Mouse (Mus musculus) left cerebral cortex, postnatal 25 days (tissue): ENCODE data around the gene Ccdc51. TPM values are rescaled to one million over a fixed set of nuclear protein-coding genes. Genes with fewer than 3 reads are reported as not detected.

Experiments
- DNase-seq, 2 experiments: peaks; one replicate each; pipeline ENCODE4 v3.0.0; 2022; ENCODE audit warnings: low spot score in 2 of 2, mixed read lengths in 1 of 2
- intact Hi-C: fragments of 180-260 bp; cut with DNase I; formaldehyde crosslinking; loops from one replicate; pipeline ENCODE4 v1.15.1; 2025
- total RNA-seq, 2 experiments: library from RNA; stranded (reverse); gene quantifications; 2 replicates each; pipeline ENCODE4 v1.2.3; 2021

The Ccdc51 gene
- total RNA-seq, 2 experiments from 2014 or later, result 7.2 to 8.0 TPM

DNA sequence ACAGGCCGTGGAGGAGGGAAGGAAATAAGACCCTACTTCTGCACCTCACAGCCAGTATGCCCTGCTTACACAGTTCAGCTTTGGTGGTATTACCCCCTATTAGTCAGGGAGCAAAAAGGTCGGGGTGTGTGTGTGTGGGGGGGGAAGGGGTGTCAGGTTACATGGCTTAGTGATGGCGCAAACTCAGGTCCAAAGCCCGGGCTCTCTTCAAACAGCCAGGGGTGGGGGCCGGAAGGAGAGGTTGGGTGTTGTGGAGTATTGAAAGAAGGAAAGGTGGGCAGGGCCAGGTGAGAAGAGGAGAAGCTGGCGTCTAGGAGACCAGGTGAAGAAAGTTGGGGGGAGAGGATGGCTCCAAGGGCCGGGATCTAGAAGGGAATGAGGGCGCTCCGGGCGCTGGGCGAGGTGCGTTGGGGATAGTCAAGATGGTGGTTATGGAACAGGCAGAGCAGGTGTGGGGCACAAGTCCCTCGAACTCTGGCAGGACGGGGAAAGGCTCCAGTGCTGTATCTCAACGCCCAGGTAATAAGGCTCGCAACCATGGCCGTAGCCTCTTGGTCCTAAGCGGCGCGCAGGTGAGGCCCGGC lies 12.4 kb downstream of the Ccdc51 start:
- DNase-seq, result no peak
- intact Hi-C loops, result no loop called here

DNA sequence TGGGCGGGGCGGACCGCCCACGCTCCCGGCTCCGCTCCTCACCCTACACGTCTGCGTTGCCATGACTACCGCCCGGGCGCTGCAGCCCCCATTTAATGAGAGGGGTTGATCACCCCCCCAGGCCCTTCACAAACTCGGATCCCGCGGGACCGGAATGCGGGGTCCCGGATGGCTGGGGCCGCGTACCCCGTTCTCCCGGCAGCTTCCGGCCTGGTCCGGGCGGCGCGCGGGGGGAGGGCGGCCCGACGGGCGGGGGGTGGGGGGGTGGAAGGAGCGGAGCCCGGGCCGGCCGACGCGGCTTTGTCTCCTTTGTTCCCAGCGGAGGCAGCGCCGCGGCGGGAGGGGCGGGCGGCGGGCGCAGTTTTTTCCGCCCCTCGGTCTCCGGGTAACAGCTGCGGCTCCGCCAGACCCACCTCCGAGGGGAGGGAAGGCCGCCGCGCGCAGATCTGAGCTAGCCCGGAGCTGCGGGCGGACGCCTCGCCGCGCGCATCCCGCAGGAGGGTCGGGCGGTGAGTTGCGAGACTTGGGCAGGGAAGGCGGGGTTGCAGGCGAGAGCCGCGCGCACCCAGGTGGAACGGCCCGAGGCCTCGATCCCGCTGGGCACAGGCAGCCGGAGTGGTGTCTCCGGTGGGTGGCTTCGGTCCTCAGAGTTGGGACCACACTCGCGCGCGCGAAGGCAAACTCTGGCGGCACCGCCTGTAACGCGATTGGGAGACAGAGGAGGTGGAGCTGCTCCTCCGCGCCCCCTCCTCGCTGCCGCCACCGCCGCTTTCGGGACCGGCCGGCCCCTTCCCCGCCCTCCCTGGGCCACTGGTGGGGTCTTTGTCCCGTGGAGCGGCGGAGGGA lies 13.1 kb downstream of the Ccdc51 start, which contains the start of gene Plxnb1:
TSS of gene Plxnb1 (plus strand) at position 253 of the 846 bp plus-strand sequence.
- intact Hi-C loops, result no loop called here

DNA sequence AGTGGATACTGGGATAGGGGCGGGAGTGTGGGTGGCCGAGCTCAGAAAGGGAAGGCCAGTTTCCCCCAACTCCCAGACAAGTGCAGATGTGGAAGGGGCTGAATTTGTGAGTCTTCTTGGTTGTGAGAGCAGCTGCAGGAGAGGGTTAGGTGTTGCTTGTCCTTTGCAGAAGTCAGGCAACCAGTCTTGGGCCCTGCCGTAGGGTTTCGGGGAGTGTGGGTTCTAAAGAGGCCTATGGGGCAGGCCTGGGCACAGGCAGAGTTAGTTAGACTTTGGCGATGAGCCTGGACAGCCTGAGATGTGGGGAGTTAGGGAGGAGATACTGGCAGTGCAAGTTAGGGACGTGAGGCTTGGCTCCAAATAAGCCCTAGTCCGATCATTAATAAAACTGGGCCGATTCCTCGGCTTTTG lies 14.0 kb downstream of the Ccdc51 start:
- DNase-seq, result peak in 1 of 2 experiments; percentile 40
- intact Hi-C loops, result no loop called here

More for the DNA sequence above, 13.1 kb downstream of the Ccdc51 start, which contains the start of gene Plxnb1:
- DNase-seq, result peak; percentile 62 to 68

DNA sequence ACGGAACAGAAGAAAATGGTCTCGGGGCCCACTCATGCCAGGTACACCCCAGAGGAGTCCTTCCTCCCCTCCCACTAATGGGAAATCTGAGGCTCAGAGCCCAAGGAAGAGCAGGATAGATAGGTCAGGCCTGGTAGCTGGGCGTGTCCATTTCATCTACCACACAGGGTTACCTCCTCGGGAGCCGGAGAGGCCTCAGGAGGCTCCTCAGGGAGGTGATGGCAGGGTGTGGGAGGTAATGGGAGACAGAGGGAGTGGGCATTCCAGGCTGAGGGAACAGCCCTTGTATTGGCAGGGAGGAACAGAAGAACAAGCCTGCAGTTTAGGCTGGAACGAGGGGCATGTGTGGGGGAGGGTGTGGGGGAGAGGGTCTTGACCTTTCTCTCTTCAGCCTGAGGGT lies 14.6 kb downstream of the Ccdc51 start:
- no peak for DNase-seq
- intact Hi-C loops, result no loop called here

DNA sequence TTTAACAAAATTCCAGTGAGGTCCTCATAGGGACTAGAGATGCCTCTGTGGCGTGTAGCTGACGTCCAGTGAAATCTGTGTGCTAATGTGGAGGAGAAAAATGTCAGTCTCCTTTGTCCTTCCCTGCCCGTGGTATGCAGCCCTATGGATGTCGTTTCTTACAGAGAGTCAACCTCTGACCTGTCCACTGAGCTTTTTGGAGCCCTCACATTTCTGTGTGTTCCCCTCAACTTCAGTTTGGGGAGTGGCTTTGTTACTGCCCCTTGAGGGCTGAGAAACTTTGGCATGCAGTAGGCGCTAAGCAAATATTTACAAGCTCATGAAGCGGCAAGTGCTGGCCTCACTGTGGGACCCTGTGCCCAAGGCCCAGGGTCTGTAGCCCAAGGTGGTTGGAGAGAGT lies 15.0 kb downstream of the Ccdc51 start:
- intact Hi-C loops, result no loop called here
- DNase-seq, result no peak

DNA sequence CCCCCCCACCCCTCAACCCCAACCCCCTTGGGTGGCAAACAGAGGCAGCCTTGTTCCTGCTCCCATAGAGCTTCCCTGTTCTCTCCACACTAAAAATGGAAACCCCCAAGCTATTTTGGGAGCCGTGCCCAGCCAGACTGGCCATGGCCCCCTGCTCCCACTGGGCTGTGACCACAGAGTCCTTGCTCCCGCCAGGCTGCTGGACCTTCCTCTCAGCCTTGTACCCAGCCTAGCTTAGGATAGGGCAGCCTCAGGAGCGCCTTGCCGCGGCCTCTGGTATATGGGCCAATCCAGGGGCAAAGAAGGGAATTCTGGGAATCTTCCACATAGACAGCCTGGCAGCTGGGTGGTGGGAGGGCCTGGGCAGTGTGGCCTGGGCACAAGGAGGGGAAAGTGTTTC lies 15.5 kb downstream of the Ccdc51 start:
- intact Hi-C loops, result no loop called here
- peak; percentile 48 to 76 for DNase-seq

DNA sequence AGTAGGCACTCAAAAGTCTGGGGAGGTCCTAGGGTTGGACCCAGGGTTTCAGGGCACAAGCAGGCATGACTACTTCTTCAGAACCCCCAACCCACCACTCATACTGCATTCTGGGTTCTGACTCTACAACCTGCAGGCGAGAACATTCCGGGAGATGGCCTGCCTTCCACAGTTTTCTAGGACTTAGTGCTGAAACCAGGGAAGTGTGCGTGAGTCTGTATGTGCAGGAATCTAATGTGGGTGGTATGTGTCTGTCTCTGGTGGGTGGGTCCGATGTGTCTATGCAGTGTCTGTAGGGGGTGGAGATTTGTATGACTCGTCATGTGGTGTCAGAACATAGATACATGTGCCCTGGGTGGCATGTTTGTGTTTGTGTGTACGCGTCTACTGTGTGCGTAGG lies 16.1 kb downstream of the Ccdc51 start:
- intact Hi-C loops, result no loop called here
- DNase-seq, result peak in 1 of 2 experiments; percentile 28

DNA sequence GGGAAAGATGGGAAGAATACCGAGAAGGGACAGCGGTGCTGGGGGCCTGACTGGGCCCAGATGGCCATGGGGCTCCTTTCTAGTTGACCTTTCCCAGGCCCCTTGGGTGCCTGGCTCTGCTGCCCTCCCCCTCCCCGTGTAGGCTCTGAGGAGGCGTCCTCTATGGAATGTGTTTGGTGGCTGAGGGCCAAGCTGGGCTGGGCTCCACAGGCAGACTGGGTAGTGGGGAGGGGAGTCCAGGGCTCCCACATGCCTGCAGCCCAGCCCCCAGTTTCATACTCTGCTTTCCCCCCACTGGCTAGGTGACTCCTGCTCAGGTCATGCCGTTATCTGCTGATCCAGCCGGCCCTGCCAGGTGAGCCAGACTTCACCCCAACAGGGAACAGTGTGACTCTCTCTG lies 16.7 kb downstream of the Ccdc51 start:
- DNase-seq, result peak; percentile 30 to 31
- intact Hi-C loops, result no loop called here

DNA sequence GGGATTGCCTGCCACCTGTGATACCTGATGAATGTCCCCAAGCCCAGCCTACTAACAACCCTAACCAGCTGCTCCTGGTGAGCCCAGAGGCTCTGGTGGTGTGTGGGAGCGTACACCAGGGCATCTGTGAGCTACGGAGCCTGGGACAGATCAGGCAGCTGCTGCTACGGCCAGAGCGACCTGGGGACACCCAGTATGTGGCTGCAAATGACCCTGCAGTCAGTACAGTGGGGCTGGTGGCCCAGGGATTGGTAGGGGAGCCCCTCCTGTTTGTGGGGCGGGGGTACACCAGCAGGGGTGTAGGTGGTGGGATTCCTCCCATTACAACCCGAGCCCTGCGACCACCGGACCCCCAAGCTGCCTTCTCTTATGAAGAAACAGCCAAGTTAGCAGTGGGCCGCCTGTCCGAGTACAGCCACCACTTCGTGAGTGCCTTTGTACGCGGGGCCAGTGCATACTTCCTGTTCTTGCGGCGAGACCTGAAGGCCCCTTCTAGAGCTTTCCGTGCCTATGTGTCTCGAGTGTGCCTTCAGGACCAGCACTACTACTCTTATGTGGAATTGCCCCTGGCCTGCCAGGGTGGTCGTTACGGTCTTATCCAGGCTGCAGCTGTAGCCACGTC lies 18.1 kb downstream of the Ccdc51 start:
- no peak for DNase-seq
- intact Hi-C loops, result no loop called here

DNA sequence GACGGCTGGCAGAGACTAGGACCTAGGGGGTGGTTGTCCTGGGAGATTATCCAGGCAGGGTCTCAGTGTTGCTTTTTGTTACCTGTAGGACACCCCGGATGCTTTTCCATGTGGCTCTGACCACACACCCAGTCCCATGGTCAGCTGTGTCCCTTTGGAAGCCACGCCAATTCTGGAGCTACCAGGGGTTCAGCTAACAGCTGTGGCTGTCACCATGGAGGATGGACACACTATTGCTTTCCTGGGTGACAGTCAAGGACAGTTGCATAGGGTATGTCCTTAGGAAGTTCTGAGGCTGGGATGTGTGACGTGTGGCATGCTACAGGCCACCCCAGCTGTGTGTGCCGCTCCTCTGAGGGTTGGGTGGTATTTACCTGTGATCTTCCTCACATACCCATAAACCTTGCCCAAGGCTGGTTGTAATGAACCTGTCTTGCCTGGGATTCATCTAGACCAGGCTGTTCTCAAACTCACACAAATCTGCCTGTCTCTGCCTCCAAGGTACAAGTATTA lies 19.7 kb downstream of the Ccdc51 start:
- intact Hi-C loops, result no loop called here
- DNase-seq, result no peak

DNA sequence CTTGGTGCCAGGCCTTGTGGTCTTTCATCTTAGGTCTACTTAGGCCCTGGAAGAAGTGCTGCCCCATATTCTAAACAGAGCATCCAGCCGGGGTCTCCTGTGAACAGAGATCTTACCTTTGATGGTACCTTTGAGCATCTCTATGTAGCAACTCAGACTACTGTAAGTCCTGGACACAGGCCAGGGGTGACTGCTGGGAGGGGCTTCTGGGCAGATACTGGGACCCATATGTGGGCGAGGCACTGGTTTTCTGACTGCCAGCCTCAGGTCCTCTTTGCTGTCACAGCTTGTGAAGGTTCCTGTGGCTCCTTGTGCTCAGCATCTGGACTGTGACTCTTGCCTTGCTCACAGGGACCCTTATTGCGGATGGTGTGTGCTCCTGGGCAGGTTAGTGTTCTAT lies 20.2 kb downstream of the Ccdc51 start:
- intact Hi-C loops, result no loop called here
- DNase-seq, result no peak

DNA sequence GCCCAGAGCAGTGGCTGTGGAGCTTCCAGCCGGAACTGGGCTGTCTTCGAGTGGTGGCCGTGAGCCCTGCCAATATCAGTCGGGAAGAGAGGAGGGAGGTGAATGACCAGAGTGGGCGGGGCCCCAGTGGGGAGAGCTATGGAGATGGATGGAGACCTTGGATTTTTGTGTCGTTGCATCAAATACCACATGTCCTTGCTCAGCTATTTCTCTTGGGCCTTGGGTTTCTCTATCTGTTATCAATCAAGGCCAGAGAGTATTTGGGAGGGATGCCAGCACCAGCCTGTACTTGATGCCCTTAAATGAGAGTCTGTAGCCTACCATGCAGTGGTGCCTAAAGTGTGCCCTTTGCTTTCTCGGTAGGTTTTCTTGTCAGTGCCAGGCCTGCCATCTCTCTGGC lies 21.0 kb downstream of the Ccdc51 start:
- intact Hi-C loops, result no loop called here

DNA sequence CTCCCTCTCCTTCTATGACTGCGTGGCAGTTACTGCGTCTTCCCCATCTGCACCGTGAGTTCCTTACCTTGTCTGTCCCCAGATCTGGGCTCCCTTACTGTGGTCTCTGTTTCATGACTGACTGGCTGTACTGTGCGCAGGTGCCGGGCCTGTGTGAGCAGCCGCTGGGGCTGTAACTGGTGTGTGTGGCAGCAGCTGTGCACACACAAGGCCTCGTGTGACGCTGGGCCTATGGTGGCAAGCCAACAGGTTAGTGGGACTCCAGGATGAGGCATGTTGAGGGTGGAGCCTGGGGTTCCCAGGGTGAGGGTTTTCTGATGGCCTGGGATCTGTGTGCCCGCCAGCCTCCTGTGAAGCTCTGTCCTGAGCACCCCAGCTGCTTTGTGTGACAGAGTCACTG lies 21.8 kb downstream of the Ccdc51 start:
- intact Hi-C loops, result no loop called here
- DNase-seq, result no peak

More for the DNA sequence above, 21.0 kb downstream of the Ccdc51 start:
- DNase-seq, result no peak

DNA sequence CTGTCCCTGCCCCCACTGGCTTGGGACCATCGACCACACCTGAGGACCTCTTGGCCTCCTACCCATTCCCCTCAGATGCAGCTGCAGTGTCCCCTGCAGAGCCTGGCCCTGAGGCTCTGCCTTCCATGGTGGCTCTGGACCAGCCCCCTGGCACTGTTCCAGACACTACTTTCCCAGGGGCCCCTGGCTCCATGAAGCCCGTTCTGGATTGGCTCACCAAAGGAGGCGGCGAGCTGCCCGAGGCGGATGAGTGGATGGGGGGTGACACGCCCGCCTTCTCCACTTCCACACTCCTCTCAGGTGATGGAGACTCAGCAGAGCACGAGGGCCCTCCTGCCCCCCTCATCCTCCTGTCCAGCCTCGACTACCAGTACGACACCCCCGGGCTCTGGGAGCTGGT lies 22.7 kb downstream of the Ccdc51 start:
- peak; percentile 32 to 40 for DNase-seq
- intact Hi-C loops, result no loop called here

DNA sequence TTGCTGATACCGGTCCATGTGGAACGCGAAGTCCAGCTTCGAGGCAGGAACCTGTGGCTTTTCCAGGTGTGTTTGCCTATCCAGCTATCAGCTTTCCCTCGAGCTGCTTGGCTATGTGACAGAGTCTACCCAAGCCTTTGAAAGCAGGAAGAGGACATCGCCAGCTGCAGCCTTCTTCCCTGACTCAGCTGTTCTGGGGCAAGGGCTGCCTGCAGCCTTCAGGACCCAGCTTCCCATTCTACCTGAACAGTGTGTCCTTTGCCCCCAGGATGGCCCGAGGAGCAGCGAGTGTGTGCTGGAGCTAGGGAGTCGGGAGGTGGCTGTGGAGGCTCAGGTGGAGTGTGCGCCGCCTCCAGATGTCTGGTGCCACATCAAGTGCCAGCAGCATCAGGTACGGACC lies 23.4 kb downstream of the Ccdc51 start:
- intact Hi-C loops, result no loop called here

DNA sequence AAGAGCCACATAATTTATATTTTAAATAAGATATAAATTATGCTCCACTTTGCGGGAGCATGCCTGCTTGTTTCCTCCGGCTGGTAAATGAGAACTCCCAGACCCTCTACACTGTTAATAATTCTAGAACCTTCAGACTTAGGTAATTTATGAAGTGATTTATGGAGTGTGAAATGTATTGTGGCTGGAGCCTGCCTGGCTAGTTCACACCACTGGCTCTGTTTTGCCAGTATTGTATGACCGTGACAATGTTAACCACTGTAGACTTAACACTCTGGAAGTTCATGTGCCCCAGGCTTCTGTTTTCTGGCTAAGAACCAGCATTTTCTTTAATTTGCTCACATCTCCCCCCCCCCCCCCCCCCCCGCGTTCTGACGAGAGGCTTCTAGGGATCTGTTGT lies 25.0 kb downstream of the Ccdc51 start:
- intact Hi-C loops, result no loop called here
- no peak for DNase-seq

More for the DNA sequence above, 23.4 kb downstream of the Ccdc51 start:
- no peak for DNase-seq

DNA sequence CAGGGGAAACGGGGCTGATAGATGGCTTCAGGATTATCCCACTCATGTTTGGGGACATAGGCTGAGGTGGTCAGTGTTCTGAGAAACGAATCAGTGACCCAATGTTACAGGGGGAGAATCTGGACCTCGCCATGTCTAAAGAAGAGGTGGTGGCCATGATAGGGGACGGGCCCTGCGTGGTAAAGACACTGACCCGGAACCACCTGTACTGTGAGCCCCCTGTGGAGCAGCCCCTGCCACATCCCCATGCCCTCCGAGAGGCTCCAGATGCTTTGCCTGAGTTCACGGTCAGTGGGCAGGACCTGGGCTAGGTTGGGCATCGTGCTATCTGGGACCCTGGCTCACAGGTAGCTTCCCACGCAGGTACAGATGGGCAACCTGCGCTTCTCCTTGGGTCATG lies 27.9 kb downstream of the Ccdc51 start:
- no peak for DNase-seq
- intact Hi-C loops, result no loop called here

DNA sequence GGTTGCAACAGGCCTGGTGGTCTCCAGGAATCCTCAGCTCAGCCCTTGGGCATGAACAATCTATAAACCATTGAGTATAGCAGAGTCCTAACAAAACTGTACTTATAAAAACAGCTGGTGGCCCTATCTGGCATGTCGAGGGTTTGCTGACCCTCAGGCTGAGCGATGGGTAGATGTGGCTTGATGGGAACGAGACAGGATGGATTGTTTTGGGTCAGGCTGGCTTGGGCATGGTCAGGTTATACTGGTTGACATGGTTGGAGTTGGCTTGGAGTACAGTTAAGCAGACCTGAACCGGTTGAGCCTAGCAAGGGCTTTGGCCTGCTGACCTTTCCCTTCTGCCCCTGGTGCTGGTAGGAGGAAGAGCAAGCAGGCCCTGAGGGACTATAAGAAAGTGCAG lies 28.8 kb downstream of the Ccdc51 start:
- no peak for DNase-seq

DNA sequence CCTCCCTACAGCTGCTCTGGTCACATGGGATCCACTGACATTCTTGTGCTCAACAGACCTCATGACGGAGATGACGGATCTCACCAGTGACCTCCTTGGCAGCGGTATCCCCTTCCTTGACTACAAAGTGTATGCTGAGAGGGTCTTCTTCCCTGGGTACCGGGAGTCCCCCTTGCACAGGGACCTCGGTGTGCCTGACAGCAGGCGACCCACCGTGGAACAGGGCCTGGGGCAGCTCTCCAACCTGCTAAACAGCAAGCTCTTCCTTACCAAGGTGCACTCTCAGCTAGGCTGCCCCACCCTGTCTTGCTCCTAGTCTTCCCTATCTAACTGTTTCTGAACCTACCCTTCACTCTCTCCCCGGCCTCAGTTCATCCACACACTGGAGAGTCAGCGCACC lies 29.3 kb downstream of the Ccdc51 start:
- no peak for DNase-seq
- intact Hi-C loops, result no loop called here

More for the DNA sequence above, 28.8 kb downstream of the Ccdc51 start:
- intact Hi-C loops, result no loop called here

DNA sequence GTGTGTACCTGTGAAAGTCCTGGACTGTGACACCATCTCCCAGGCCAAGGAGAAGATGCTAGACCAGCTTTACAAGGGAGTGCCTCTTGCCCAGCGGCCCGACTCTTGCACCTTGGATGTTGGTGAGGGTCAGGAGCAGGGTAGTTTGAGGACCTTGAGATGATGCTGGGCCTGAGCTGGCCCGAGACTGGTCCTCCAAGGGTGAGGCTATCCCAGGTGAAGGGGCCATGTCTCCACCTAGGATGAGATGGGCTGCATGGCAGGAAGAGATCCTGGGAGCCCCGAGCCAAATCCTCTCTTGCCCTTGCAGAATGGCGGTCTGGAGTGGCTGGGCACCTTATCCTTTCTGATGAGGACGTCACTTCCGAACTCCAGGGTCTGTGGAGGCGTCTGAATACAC lies 31.0 kb downstream of the Ccdc51 start:
- intact Hi-C loops, result no loop called here
- no peak for DNase-seq

DNA sequence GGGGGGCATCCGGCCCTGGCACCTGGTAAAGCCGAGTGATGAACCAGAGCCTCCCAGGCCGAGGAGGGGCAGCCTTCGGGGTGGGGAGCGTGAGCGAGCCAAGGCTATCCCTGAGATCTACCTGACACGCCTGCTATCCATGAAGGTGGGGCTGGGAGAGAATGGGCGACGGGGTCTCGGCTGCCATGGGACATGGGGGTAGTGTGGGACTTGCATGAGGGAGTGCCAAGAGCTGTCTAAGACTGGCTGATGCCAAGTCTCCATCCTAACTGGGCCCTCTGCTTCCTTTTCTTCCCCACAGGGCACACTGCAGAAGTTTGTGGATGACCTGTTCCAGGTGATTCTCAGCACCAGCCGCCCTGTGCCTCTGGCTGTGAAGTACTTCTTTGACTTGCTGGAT lies 32.0 kb downstream of the Ccdc51 start:
- intact Hi-C loops, result no loop called here
- no peak for DNase-seq
